Mouse (Mus musculus) intestine, embryonic 16.5 days (tissue): ENCODE data around the gene Acer3. TPM values are rescaled to one million over a fixed set of nuclear protein-coding genes. Genes with fewer than 3 reads are reported as not detected.
A peak's percentile ranks its signal among the peaks of the same experiment; 100 is the strongest.

ENCODE experiments used
- ATAC-seq: fragments of 200-750 bp; cut with Nextera tagmentation; 2 replicates; pipeline ENCODE4 v1.8.0; 2017; ENCODE audit warnings: moderate TSS enrichment, moderate library complexity
- H3K27ac ChIP-seq: fragments of 300-500 bp; sonication (generic); 2 replicates; pipeline ENCODE4 v1.5.1; 2014; ENCODE audit warnings: mild to moderate bottlenecking, low read length
- H3K27me3 ChIP-seq: fragments of 300-500 bp; sonication (generic); replicated peaks from 2 replicates; pipeline ENCODE4 v1.6.1; 2014; ENCODE audit warnings: low read length, control low read depth, mixed read lengths; ENCODE audit not compliant: control insufficient read depth, insufficient read depth
- H3K36me3 ChIP-seq: fragments of 300-500 bp; sonication (generic); 2 replicates; pipeline ENCODE4 v1.6.1; 2014; ENCODE audit warnings: low read length, control low read depth; ENCODE audit not compliant: control insufficient read depth, insufficient read depth
- H3K4me1 ChIP-seq: fragments of 300-500 bp; sonication (generic); 2 replicates; pipeline ENCODE4 v1.6.1; 2014; ENCODE audit warnings: low read length, control low read depth, mixed read lengths; ENCODE audit not compliant: control insufficient read depth, insufficient read depth
- H3K4me2 ChIP-seq: fragments of 300-500 bp; sonication (generic); 2 replicates; pipeline ENCODE4 v1.6.1; 2014; ENCODE audit warnings: low read depth, low read length, control low read depth
- H3K4me3 ChIP-seq: fragments of 300-500 bp; sonication (generic); 2 replicates; pipeline ENCODE4 v1.5.1; 2014; ENCODE audit warnings: mild to moderate bottlenecking, low read length
- H3K9ac ChIP-seq: fragments of 300-500 bp; sonication (generic); 2 replicates; pipeline ENCODE4 v1.6.1; 2014; ENCODE audit warnings: low read depth, low read length
- H3K9me3 ChIP-seq: fragments of 300-500 bp; sonication (generic); 2 replicates; pipeline ENCODE4 v1.6.1; 2016; ENCODE audit warnings: low read length, control low read depth; ENCODE audit not compliant: control insufficient read depth
- WGBS: fragments of 180-500 bp; shearing (Covaris S2); extraction: QIAGEN DNeasy Blood & Tissue Kit; methylation state at CpG from one replicate; pipeline ENCODE4 v1.1.7; 2014; 5-methylcytosine and 5-hydroxymethylcytosine counted together
- polyA plus RNA-seq: library from polyadenylated mRNA; unstranded; fragments of >200 nt; fragmentation: Nextera tagmentation; extraction: Ambion mirVana; gene quantifications from 2 replicates; pipeline ENCODE4 v1.2.1, GENCODE M21; 2015

The Acer3 gene
- polyA plus RNA-seq, 1 experiment from 2014 or later, result 20.5 TPM

- ATAC-seq, result peak; percentile 38
- Histone ChIP-seq H3K4me1 (peaks cover 33% of the 10 kb centered on the region), H3K9me3 (no peaks in the 10 kb centered on the region), H3K9ac (peak overlapping the region; percentile 52), H3K27ac (peak overlapping the region; percentile 34), H3K4me2 (0 out of 2 replicates have a peak overlapping the region, but pooled peaks have one; percentile 10), H3K27me3 (no peaks in the 10 kb centered on the region), H3K4me3 (no peak overlapping the region), H3K36me3 (peaks cover 10% of the 10 kb centered on the region)
- WGBS, result 32% methylated on average over 12 of the region's 12 CpGs
Observed at GRCm38 (mm10) chr7:98354160-98354920, 33.3 kb upstream of the Acer3 start.

- Histone ChIP-seq H3K27me3 (no peaks in the 10 kb centered on the region), H3K9me3 (no peaks in the 10 kb centered on the region)
- WGBS, result 82% methylated on average over 5 of the region's 5 CpGs
Observed at GRCm38 (mm10) chr7:98353616-98354015, 32.6 kb upstream of the Acer3 start.

GRCm38 (mm10) chr7:98351523-98351922 is 30.5 kb upstream of the Acer3 start:
- Histone ChIP-seq H3K9ac (no peak overlapping the region), H3K27ac (no peak overlapping the region), H3K4me2 (no peak overlapping the region), H3K4me3 (no peak overlapping the region), H3K9me3 (no peaks in the 10 kb centered on the region), H3K27me3 (no peaks in the 10 kb centered on the region), H3K4me1 (peaks cover 26% of the 10 kb centered on the region), H3K36me3 (peaks cover 10% of the 10 kb centered on the region)
- 96% methylated on average over 3 of the region's 3 CpGs for whole genome bisulfite sequencing
- ATAC-seq, result no peak

More at GRCm38 (mm10) chr7:98353616-98354015, 32.6 kb upstream of the Acer3 start:
- no peak for ATAC-seq
- Histone ChIP-seq H3K9ac (no peak overlapping the region), H3K27ac (no peak overlapping the region), H3K4me2 (no peak overlapping the region), H3K36me3 (peaks cover 10% of the 10 kb centered on the region), H3K4me1 (peaks cover 29% of the 10 kb centered on the region), H3K4me3 (no peak overlapping the region)

GRCm38 (mm10) chr7:98349821-98350220 is 28.8 kb upstream of the Acer3 start:
- H3K27ac ChIP-seq, result no peak overlapping the region
- H3K4me3 ChIP-seq, result no peak overlapping the region
- no peak for ATAC-seq
- H3K9ac ChIP-seq, result no peak overlapping the region
- 93% methylated on average over 6 of the region's 6 CpGs for WGBS
- H3K4me1 ChIP-seq, result peaks cover 11% of the 10 kb centered on the region
- no peaks in the 10 kb centered on the region for H3K9me3 ChIP-seq
- no peak overlapping the region for H3K4me2 ChIP-seq
- 0 out of 2 replicates have a peak, but pooled peaks cover 4% of the 10 kb centered on the region for H3K27me3 ChIP-seq
- peaks cover 10% of the 10 kb centered on the region for H3K36me3 ChIP-seq

GRCm38 (mm10) chr7:98349096-98349495 is 28.1 kb upstream of the Acer3 start:
- peak; percentile 58; the same call in 1 of the 2 replicates for ATAC-seq
- Histone ChIP-seq H3K9me3 (no peaks in the 10 kb centered on the region), H3K27ac (no peak overlapping the region), H3K36me3 (peaks cover 10% of the 10 kb centered on the region), H3K27me3 (0 out of 2 replicates have a peak, but pooled peaks cover 4% of the 10 kb centered on the region), H3K4me3 (no peak overlapping the region), H3K9ac (no peak overlapping the region), H3K4me1 (peaks cover 3% of the 10 kb centered on the region), H3K4me2 (no peak overlapping the region)
- 18% methylated on average over 5 of the region's 5 CpGs for WGBS

DNA sequence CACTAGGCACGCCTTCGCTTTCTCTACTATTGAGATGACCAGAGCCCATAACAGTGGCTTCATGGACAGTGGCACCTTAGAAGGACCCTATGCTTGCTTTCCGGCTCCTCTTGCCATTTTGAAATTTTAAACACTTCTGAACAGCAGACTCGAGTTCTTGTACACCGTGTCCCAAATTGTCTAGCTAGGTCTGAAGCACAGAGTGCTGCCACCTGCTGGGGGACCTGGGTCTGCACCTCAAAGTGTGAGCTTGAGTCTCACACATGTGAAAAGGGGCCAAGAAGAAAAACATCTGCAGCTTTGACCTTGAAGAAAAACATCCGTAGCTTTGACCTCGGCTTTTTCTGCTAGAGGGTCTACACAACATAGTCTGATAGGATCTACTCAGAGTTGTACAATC is 27.0 kb upstream of the Acer3 start:
- H3K36me3 ChIP-seq, result peaks cover 10% of the 10 kb centered on the region
- no peak for ATAC-seq
- H3K9me3 ChIP-seq, result no peaks in the 10 kb centered on the region
- H3K27ac ChIP-seq, result no peak overlapping the region
- 0 out of 2 replicates have a peak, but pooled peaks cover 4% of the 10 kb centered on the region for H3K27me3 ChIP-seq
- H3K4me3 ChIP-seq, result no peak overlapping the region
- H3K4me1 ChIP-seq, result no peaks in the 10 kb centered on the region
- no peak overlapping the region for H3K4me2 ChIP-seq
- H3K9ac ChIP-seq, result no peak overlapping the region
- WGBS, result 45% methylated on average over 7 of the region's 7 CpGs

- 24% methylated on average over 5 of the region's 5 CpGs for WGBS
- H3K36me3 ChIP-seq, result peaks cover 10% of the 10 kb centered on the region
- 0 out of 2 replicates have a peak, but pooled peaks cover 1% of the 10 kb centered on the region for H3K4me1 ChIP-seq
- H3K27me3 ChIP-seq, result 0 out of 2 replicates have a peak, but pooled peaks cover 5% of the 10 kb centered on the region
- no peak for ATAC-seq
- H3K4me3 ChIP-seq, result no peak overlapping the region
- H3K27ac ChIP-seq, result no peak overlapping the region
- no peaks in the 10 kb centered on the region for H3K9me3 ChIP-seq
- no peak overlapping the region for H3K9ac ChIP-seq
- no peak overlapping the region for H3K4me2 ChIP-seq
Observed at GRCm38 (mm10) chr7:98347471-98347870, 26.5 kb upstream of the Acer3 start.

DNA sequence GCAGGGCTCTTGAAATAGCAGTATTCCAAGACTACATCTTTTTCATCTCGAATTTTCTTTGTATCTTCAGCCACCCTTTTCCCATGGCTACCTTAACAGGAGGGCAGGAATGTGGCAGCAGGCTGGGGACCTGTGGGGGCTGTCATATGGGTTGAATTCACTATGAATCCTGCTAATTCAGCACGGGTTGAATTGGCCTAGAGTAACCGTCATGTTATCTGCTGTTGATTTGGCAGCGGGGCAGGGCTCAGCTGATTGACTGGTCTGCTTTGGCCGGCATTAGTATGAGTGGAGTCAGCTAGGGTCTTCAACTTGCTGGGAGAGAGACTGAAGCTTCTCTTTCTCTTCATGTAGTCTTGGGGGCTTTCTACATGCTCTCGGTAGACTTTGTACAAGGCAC is 24.0 kb upstream of the Acer3 start:
- Histone ChIP-seq H3K27me3 (0 out of 2 replicates have a peak, but pooled peaks cover 7% of the 10 kb centered on the region), H3K4me3 (no peak overlapping the region), H3K27ac (no peak overlapping the region), H3K36me3 (0 out of 2 replicates have a peak, but pooled peaks cover under 1% of the 10 kb centered on the region), H3K9ac (no peak overlapping the region), H3K4me1 (0 out of 2 replicates have a peak, but pooled peaks cover 2% of the 10 kb centered on the region), H3K9me3 (no peaks in the 10 kb centered on the region), H3K4me2 (no peak overlapping the region)
- no peak for ATAC-seq
- WGBS, result 47% methylated on average over 6 of the region's 6 CpGs

- Histone ChIP-seq H3K9ac (no peak overlapping the region), H3K27me3 (0 out of 2 replicates have a peak, but pooled peaks cover 7% of the 10 kb centered on the region), H3K4me1 (0 out of 2 replicates have a peak, but pooled peaks cover 2% of the 10 kb centered on the region), H3K36me3 (no peaks in the 10 kb centered on the region), H3K9me3 (no peaks in the 10 kb centered on the region), H3K27ac (no peak overlapping the region), H3K4me2 (no peak overlapping the region), H3K4me3 (no peak overlapping the region)
- WGBS, result 25% methylated on average over 3 of the region's 3 CpGs
- ATAC-seq, result no peak
Observed at GRCm38 (mm10) chr7:98344361-98344760, 23.4 kb upstream of the Acer3 start.
